Mouse (Mus musculus) left cerebral cortex, postnatal 10 days (tissue): Measurements from ENCODE around the gene Fam49a. TPM values are rescaled to one million over a fixed set of nuclear protein-coding genes. Genes with fewer than 3 reads are reported as not detected.

Experiments
- DNase-seq, 2 experiments: peaks; one replicate each; pipeline ENCODE4 v3.0.0; 2021 to 2022; ENCODE audit warnings: low spot score in 2 of 2, mixed read lengths in 1 of 2; ENCODE audit errors: extremely low spot score in 1 of 2
- intact Hi-C: fragments of 180-260 bp; cut with DNase I; formaldehyde crosslinking; loops from one replicate; pipeline ENCODE4 v1.15.1; 2025
- total RNA-seq, 2 experiments: library from RNA; stranded (reverse); gene quantifications; 2 replicates each; pipeline ENCODE4 v1.2.3; 2021

Fam49a gene
- total RNA-seq, 2 experiments from 2014 or later, result 330 to 354 TPM

- intact Hi-C loops, result no loop called here
- DNase-seq, result no peak
Measured at GRCm38 (mm10) chr12:12333526-12334310, 71.8 kb downstream of the Fam49a start.

GRCm38 (mm10) chr12:12334486-12334885 is 72.5 kb downstream of the Fam49a start:
- DNase-seq, result no peak
- intact Hi-C loops, result no loop called here

GRCm38 (mm10) chr12:12335566-12335965 is 73.6 kb downstream of the Fam49a start:
- intact Hi-C loops, result no loop called here
- no peak for DNase-seq

GRCm38 (mm10) chr12:12337378-12337777 is 75.4 kb downstream of the Fam49a start:
- intact Hi-C loops, result no loop called here
- DNase-seq, result no peak

GRCm38 (mm10) chr12:12343320-12343719 is 81.4 kb downstream of the Fam49a start:
- no peak for DNase-seq
- intact Hi-C loops, result no loop called here

- DNase-seq, result no peak
- intact Hi-C loops, result no loop called here
Measured at GRCm38 (mm10) chr12:12348625-12349024, 86.7 kb downstream of the Fam49a start.

- intact Hi-C loops, result no loop called here
- DNase-seq, result no peak
Measured at GRCm38 (mm10) chr12:12349645-12350288, 87.8 kb downstream of the Fam49a start.

- peak in 1 of 2 experiments; percentile 28 for DNase-seq
- intact Hi-C loops, result no loop called here
Measured at GRCm38 (mm10) chr12:12351816-12352552, 90.0 kb downstream of the Fam49a start.

- DNase-seq, result no peak
- intact Hi-C loops, result no loop called here
Measured at GRCm38 (mm10) chr12:12354115-12354653, 92.2 kb downstream of the Fam49a start.

GRCm38 (mm10) chr12:12356048-12356447 is 94.1 kb downstream of the Fam49a start:
- no peak for DNase-seq

GRCm38 (mm10) chr12:12356463-12356862 is 94.5 kb downstream of the Fam49a start:
- DNase-seq, result no peak
- intact Hi-C loops, result no loop called here

More at GRCm38 (mm10) chr12:12356048-12356447, 94.1 kb downstream of the Fam49a start:
- intact Hi-C loops, result no loop called here

- no peak for DNase-seq
- intact Hi-C loops, result no loop called here
Measured at GRCm38 (mm10) chr12:12356946-12357345, 95.0 kb downstream of the Fam49a start.

- DNase-seq, result no peak
- intact Hi-C loops, result no loop called here
Measured at GRCm38 (mm10) chr12:12359923-12360322, 98.0 kb downstream of the Fam49a start.

GRCm38 (mm10) chr12:12362371-12362770 is 100.4 kb downstream of the Fam49a start:
- no peak for DNase-seq
- intact Hi-C loops, result no loop called here

- DNase-seq, result no peak
- intact Hi-C loops, result no loop called here
Measured at GRCm38 (mm10) chr12:12364201-12364600, 102.3 kb downstream of the Fam49a start.

- intact Hi-C loops, result no loop called here
- DNase-seq, result peak in 1 of 2 experiments; percentile 56
Measured at GRCm38 (mm10) chr12:12367423-12367822, 105.5 kb downstream of the Fam49a start.

- intact Hi-C loops, result no loop called here
- DNase-seq, result no peak
Measured at GRCm38 (mm10) chr12:12373111-12373862, 111.3 kb downstream of the Fam49a start.

GRCm38 (mm10) chr12:12379056-12379455 is 117.1 kb downstream of the Fam49a start:
- intact Hi-C loops, result no loop called here
- DNase-seq, result no peak

GRCm38 (mm10) chr12:12389271-12389670 is 127.3 kb downstream of the Fam49a start:
- DNase-seq, result no peak
- intact Hi-C loops, result no loop called here
